Mouse (Mus musculus) lung, embryonic 14.5 days (tissue): ENCODE measurements around the gene Creb3l1. TPM values are rescaled to one million over a fixed set of nuclear protein-coding genes. Genes with fewer than 3 reads are reported as not detected.
A peak's percentile ranks its signal among the peaks of the same experiment; 100 is the strongest.

Experiments used
- ATAC-seq: fragments of 200-750 bp; cut with Nextera tagmentation; 2 replicates; pipeline ENCODE4 v1.8.0; 2017; ENCODE audit warnings: mild to moderate bottlenecking, moderate TSS enrichment, moderate library complexity; ENCODE audit not compliant: insufficient read depth
- DNase-seq: peaks from one replicate; pipeline ENCODE4 v3.0.0-alpha.2; 2015
- H3K27ac ChIP-seq: fragments of 300-500 bp; sonication (generic); 2 replicates; pipeline ENCODE4 v1.5.1; 2014; ENCODE audit warnings: low read depth, mild to moderate bottlenecking, moderate library complexity
- H3K27me3 ChIP-seq: fragments of 300-500 bp; sonication (generic); 2 replicates; pipeline ENCODE4 v1.6.1; 2014; ENCODE audit warnings: low read length, control low read depth; ENCODE audit not compliant: insufficient read depth
- H3K36me3 ChIP-seq: fragments of 300-500 bp; sonication (generic); 2 replicates; pipeline ENCODE4 v1.6.1; 2014; ENCODE audit warnings: control low read depth; ENCODE audit not compliant: insufficient read depth
- H3K4me1 ChIP-seq: fragments of 300-500 bp; sonication (generic); 2 replicates; pipeline ENCODE4 v1.6.1; 2014; ENCODE audit warnings: antibody characterized with exemption, control low read depth; ENCODE audit not compliant: insufficient read depth
- H3K4me2 ChIP-seq: fragments of 300-500 bp; sonication (generic); 2 replicates; pipeline ENCODE4 v1.6.1; 2014; ENCODE audit warnings: mild to moderate bottlenecking
- H3K4me3 ChIP-seq: fragments of 300-500 bp; sonication (generic); 2 replicates; pipeline ENCODE4 v1.5.1; 2014; ENCODE audit warnings: low read depth, low read length
- H3K9ac ChIP-seq: fragments of 300-500 bp; sonication (generic); 2 replicates; pipeline ENCODE4 v1.6.1; 2014
- H3K9me3 ChIP-seq: fragments of 300-500 bp; sonication (generic); 2 replicates; pipeline ENCODE4 v1.6.1; 2016; ENCODE audit warnings: low read depth, low read length, control low read depth
- CTCF ChIP-seq: IDR thresholded peaks from 2 replicates; pipeline ENCODE4 v1.5.1; 2016; ENCODE audit warnings: antibody characterized with exemption, low read depth
- WGBS: fragments of 180-500 bp; shearing (Covaris S2); extraction: QIAGEN DNeasy Blood & Tissue Kit; methylation state at CpG from one replicate; pipeline ENCODE4 v1.1.7; 2014; 5-methylcytosine and 5-hydroxymethylcytosine counted together
- polyA plus RNA-seq: library from polyadenylated mRNA; unstranded; fragments of >200 nt; fragmentation: Nextera tagmentation; extraction: Ambion mirVana; gene quantifications from 2 replicates; pipeline ENCODE4 v1.2.1, GENCODE M21; 2014

Gene Creb3l1
- polyA plus RNA-seq, 1 experiment from 2014 or later, result 18.6 TPM

- peak overlapping the region; percentile 35 for H3K4me3 ChIP-seq
- peaks cover 18% of the 10 kb centered on the region for H3K4me1 ChIP-seq
- peak; percentile 85 for DNase-seq
- peak overlapping the region; percentile 75 for H3K4me2 ChIP-seq
- 1% methylated on average over 14 of the region's 14 CpGs for WGBS
- H3K36me3 ChIP-seq, result no peaks in the 10 kb centered on the region
- peak overlapping the region; percentile 96 for H3K27ac ChIP-seq
- peak overlapping the region; percentile 53 for H3K9ac ChIP-seq
- peak; percentile 74 for ATAC-seq
- no peaks in the 10 kb centered on the region for H3K9me3 ChIP-seq
- peak; percentile 70 for TF ChIP-seq CTCF
- H3K27me3 ChIP-seq, result peaks cover 32% of the 10 kb centered on the region
Measured at GRCm38 (mm10) chr2:92055831-92056236, 31.5 kb upstream of the Creb3l1 start.

- peak overlapping the region; percentile 75 for H3K4me2 ChIP-seq
- peak; percentile 97 for DNase-seq
- WGBS, result 2% methylated on average over 38 of the region's 38 CpGs
Measured at GRCm38 (mm10) chr2:92055101-92055813, 31.0 kb upstream of the Creb3l1 start.

GRCm38 (mm10) chr2:92052754-92053153 is 28.5 kb upstream of the Creb3l1 start:
- Histone ChIP-seq H3K9ac (no peak overlapping the region), H3K27me3 (peaks cover 9% of the 10 kb centered on the region; the same call in 1 of the 2 replicates), H3K9me3 (no peaks in the 10 kb centered on the region), H3K27ac (no peak overlapping the region), H3K4me2 (no peak overlapping the region), H3K36me3 (no peaks in the 10 kb centered on the region), H3K4me3 (no peak overlapping the region), H3K4me1 (peaks cover 12% of the 10 kb centered on the region; the same call in 1 of the 2 replicates)
- ATAC-seq (no peak), DNase-seq (peak; percentile 37)
- TF ChIP-seq CTCF, result no peak
- WGBS, result 50% methylated on average over 2 of the region's 2 CpGs

More at GRCm38 (mm10) chr2:92055101-92055813, 31.0 kb upstream of the Creb3l1 start:
- peak; percentile 82 for ATAC-seq
- Histone ChIP-seq H3K4me1 (peaks cover 18% of the 10 kb centered on the region), H3K27me3 (peaks cover 27% of the 10 kb centered on the region), H3K36me3 (no peaks in the 10 kb centered on the region), H3K9me3 (no peaks in the 10 kb centered on the region), H3K9ac (peak overlapping the region; percentile 53), H3K4me3 (peak overlapping the region; percentile 35), H3K27ac (peak overlapping the region; percentile 96)
- no peak for TF ChIP-seq CTCF

- TF ChIP-seq CTCF, result no peak
- no peaks in the 10 kb centered on the region for H3K36me3 ChIP-seq
- no peak overlapping the region for H3K9ac ChIP-seq
- WGBS, result 74% methylated on average over 8 of the region's 8 CpGs
- H3K27me3 ChIP-seq, result peaks cover 5% of the 10 kb centered on the region; the same call in 1 of the 2 replicates
- DNase-seq (no peak), ATAC-seq (no peak)
- no peaks in the 10 kb centered on the region for H3K9me3 ChIP-seq
- no peak overlapping the region for H3K4me3 ChIP-seq
- peaks cover 14% of the 10 kb centered on the region; the same call in 1 of the 2 replicates for H3K4me1 ChIP-seq
- H3K4me2 ChIP-seq, result no peak overlapping the region
- no peak overlapping the region for H3K27ac ChIP-seq
Measured at GRCm38 (mm10) chr2:92052188-92052587, 27.9 kb upstream of the Creb3l1 start.

- ATAC-seq (no peak), DNase-seq (no peak)
- no peaks in the 10 kb centered on the region for H3K27me3 ChIP-seq
- 0 out of 2 replicates have a peak, but pooled peaks cover 5% of the 10 kb centered on the region for H3K4me1 ChIP-seq
- no peak overlapping the region for H3K27ac ChIP-seq
- H3K4me3 ChIP-seq, result no peak overlapping the region
- no peaks in the 10 kb centered on the region for H3K9me3 ChIP-seq
- 63% methylated on average over 9 of the region's 9 CpGs for WGBS
- H3K4me2 ChIP-seq, result no peak overlapping the region
- TF ChIP-seq CTCF, result no peak
- H3K9ac ChIP-seq, result no peak overlapping the region
- H3K36me3 ChIP-seq, result no peaks in the 10 kb centered on the region
Measured at GRCm38 (mm10) chr2:92048034-92048690, 23.9 kb upstream of the Creb3l1 start.

- no peaks in the 10 kb centered on the region for H3K36me3 ChIP-seq
- no peak overlapping the region for H3K4me2 ChIP-seq
- 0 out of 2 replicates have a peak, but pooled peaks cover 2% of the 10 kb centered on the region for H3K4me1 ChIP-seq
- no peak overlapping the region for H3K27ac ChIP-seq
- no peaks in the 10 kb centered on the region for H3K9me3 ChIP-seq
- H3K27me3 ChIP-seq, result no peaks in the 10 kb centered on the region
- ATAC-seq (no peak), DNase-seq (no peak)
- H3K4me3 ChIP-seq, result no peak overlapping the region
- H3K9ac ChIP-seq, result 0 out of 2 replicates have a peak overlapping the region, but pooled peaks have one; percentile 16
- WGBS, result 16% methylated on average over 4 of the region's 4 CpGs
- no peak for TF ChIP-seq CTCF
Measured at GRCm38 (mm10) chr2:92047601-92048000, 23.3 kb upstream of the Creb3l1 start.

GRCm38 (mm10) chr2:92043285-92043684 is 19.0 kb upstream of the Creb3l1 start:
- no peak overlapping the region for H3K4me3 ChIP-seq
- H3K27me3 ChIP-seq, result no peaks in the 10 kb centered on the region
- no peak for TF ChIP-seq CTCF
- 72% methylated on average over 12 of the region's 12 CpGs for WGBS
- no peak for ATAC-seq
- H3K4me1 ChIP-seq, result 0 out of 2 replicates have a peak, but pooled peaks cover 2% of the 10 kb centered on the region
- H3K4me2 ChIP-seq, result no peak overlapping the region
- H3K9ac ChIP-seq, result no peak overlapping the region
- no peak for DNase-seq
- H3K36me3 ChIP-seq, result no peaks in the 10 kb centered on the region
- no peak overlapping the region for H3K27ac ChIP-seq
- no peaks in the 10 kb centered on the region for H3K9me3 ChIP-seq
